Mouse (Mus musculus): ENCODE measurements around the gene Fam151a. TPM values are rescaled to one million over a fixed set of nuclear protein-coding genes. Genes with fewer than 3 reads are reported as not detected.
"Not testable (repeated sequence)": the region's sequence is repeated elsewhere in the genome, so short reads cannot be mapped to it uniquely, and the experiment has no call there.

Gene Fam151a
- polyA plus RNA-seq, 1 experiment from 2014 or later = 8.1 TPM

DNA sequence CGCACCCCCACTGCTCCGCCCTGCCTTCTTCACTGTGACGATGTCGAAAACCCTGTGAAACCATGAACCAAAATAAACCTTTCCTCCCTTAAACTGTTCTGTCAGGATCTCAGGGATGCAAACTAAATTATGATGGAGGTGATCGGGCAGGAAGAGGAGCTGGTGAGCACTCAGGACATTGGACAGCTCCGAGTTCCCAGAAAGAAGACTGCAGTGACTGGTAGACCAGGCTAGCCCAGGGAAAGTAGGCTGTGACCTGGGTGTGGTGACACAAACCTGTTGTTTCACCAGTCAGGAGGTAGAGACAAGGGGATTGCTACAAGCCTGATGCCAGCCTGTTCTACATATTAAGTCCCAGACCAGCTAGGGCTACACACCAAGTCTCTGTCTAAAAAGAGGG lies 20.1 kb upstream of the Fam151a start:
- no peaks in the 10 kb centered on the region for H3K27me3 ChIP-seq (ENCODE audit: insufficient read depth, low read length)
- H3K4me3 ChIP-seq (ENCODE audit: low read length) = no peak overlapping the region
- H3K9me3 ChIP-seq (ENCODE audit: low read length) = no peaks in the 10 kb centered on the region
- H3K9ac ChIP-seq (replicated peaks; ENCODE audit: low read length) = no peak overlapping the region
- no peak overlapping the region for H3K4me2 ChIP-seq (replicated peaks; ENCODE audit: low read depth, low read length)
- H3K4me1 ChIP-seq (ENCODE audit: insufficient read depth, low read length) = no peaks in the 10 kb centered on the region
- no peak overlapping the region for H3K27ac ChIP-seq (ENCODE audit: low read length)
- 87% methylated on average over 6 of the region's 6 CpGs for WGBS
- no peaks in the 10 kb centered on the region for H3K36me3 ChIP-seq (ENCODE audit: insufficient read depth, low read length)
- no peak for ATAC-seq (ENCODE audit: low FRiP score, low TSS enrichment)

DNA sequence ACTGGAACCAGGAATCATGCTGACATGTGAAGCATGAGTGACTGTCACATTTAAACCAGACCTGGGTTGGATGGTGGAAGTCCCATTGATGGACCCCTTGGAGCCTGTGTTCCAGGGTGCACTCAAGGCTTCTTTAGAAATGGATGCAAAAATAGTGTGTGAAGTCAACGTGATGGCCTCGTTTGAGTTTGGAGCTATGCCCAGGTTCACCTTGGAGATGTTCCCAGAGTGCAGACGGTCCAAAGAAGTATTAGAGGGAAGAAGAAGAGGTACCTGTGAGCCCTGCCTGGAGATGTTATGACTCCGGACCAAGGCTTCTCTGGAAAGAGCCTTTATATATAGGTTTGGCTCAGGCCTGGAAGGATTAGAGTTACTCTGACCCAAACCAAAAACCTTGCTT lies 13.1 kb upstream of the Fam151a start:
- Histone ChIP-seq H3K36me3 (ENCODE audit: insufficient read depth, low read length) (no peaks in the 10 kb centered on the region), H3K27ac (ENCODE audit: low read length) (no peak overlapping the region), H3K27me3 (ENCODE audit: insufficient read depth, low read length) (no peaks in the 10 kb centered on the region), H3K4me2 (replicated peaks; ENCODE audit: low read depth, low read length) (no peak overlapping the region), H3K9ac (replicated peaks; ENCODE audit: low read length) (no peak overlapping the region), H3K4me3 (ENCODE audit: low read length) (no peak overlapping the region), H3K9me3 (ENCODE audit: low read length) (no peaks in the 10 kb centered on the region), H3K4me1 (ENCODE audit: insufficient read depth, low read length) (no peaks in the 10 kb centered on the region)
- 87% methylated on average over 4 of the region's 4 CpGs for whole genome bisulfite sequencing
- no peak for ATAC-seq (ENCODE audit: low FRiP score, low TSS enrichment)

DNA sequence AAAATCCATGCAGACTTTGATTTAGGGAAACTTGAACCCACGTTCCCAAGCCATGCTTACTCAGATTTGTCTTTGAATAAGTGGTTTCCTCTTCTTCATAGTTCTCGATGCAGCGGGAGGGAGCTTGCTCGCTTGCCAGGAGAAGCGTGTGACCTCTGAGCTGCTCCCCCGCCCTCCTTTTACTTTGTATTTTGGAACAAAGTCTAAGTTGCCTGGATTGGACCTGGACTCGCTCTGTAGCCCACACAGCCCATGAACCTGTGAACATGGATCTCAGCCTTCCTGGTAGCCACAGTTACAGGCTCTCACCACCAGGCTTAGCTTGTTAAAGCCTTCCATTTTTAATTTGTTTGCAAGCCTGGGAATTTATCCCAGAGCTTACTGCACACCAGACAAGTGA lies 2.9 kb upstream of the Fam151a start, which contains the start of gene Mroh7:
TSS of gene Mroh7 (minus strand) at position 112 of the 400 bp plus-strand sequence.
- Histone ChIP-seq H3K9me3 (ENCODE audit: low read length) (no peaks in the 10 kb centered on the region), H3K27me3 (ENCODE audit: insufficient read depth, low read length) (no peaks in the 10 kb centered on the region), H3K36me3 (ENCODE audit: insufficient read depth, low read length) (no peaks in the 10 kb centered on the region), H3K9ac (replicated peaks; ENCODE audit: low read length) (no peak within 1 kb of the TSS), H3K4me3 (ENCODE audit: low read length) (no peak within 1 kb of the TSS), H3K4me1 (ENCODE audit: insufficient read depth, low read length) (peaks cover 11% of the 10 kb centered on the region), H3K4me2 (replicated peaks; ENCODE audit: low read depth, low read length) (no peak within 1 kb of the TSS), H3K27ac (ENCODE audit: low read length) (no peak within 1 kb of the TSS)
- 75% methylated on average over 7 of the region's 7 CpGs for WGBS
- ATAC-seq (ENCODE audit: low FRiP score, low TSS enrichment) = no peak

DNA sequence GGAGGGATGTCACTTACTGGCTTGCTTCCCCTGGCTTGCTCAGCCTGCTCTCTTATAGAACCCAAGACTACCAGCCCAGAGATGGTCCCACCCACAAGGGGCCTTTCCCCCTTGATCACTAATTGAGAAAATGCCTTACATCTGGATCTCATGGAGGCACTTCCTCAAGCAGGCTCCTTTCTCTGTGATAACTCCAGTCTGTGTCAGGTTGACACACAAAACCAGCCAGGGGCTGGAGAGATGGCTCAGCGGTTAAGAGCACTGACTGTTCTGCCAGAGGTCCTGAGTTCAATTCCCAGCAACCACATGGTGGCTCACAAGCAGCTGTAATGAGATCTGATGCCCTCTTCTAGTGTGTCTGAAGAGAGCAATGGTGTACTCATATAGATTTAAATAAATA lies 3.2 kb downstream of the Fam151a start:
- 80% methylated on average over 1 of the region's 1 CpGs for WGBS
- not testable (repeated sequence) for H3K36me3 ChIP-seq (ENCODE audit: insufficient read depth, low read length); H3K4me3 ChIP-seq (ENCODE audit: low read length); H3K9me3 ChIP-seq (ENCODE audit: low read length); H3K4me2 ChIP-seq (replicated peaks; ENCODE audit: low read depth, low read length); H3K27ac ChIP-seq (ENCODE audit: low read length); H3K27me3 ChIP-seq (ENCODE audit: insufficient read depth, low read length); ATAC-seq (ENCODE audit: low FRiP score, low TSS enrichment); H3K9ac ChIP-seq (replicated peaks; ENCODE audit: low read length)
- H3K4me1 ChIP-seq (ENCODE audit: insufficient read depth, low read length) = peaks cover 17% of the 10 kb centered on the region

- Histone ChIP-seq H3K27ac (ENCODE audit: low read length) (peak overlapping the region; percentile 46; the same call in 1 of the 2 replicates), H3K27me3 (ENCODE audit: insufficient read depth, low read length) (no peaks in the 10 kb centered on the region), H3K9me3 (ENCODE audit: low read length) (no peaks in the 10 kb centered on the region), H3K4me1 (ENCODE audit: insufficient read depth, low read length) (peaks cover 16% of the 10 kb centered on the region), H3K36me3 (ENCODE audit: insufficient read depth, low read length) (no peaks in the 10 kb centered on the region), H3K4me2 (replicated peaks; ENCODE audit: low read depth, low read length) (no peak overlapping the region), H3K9ac (replicated peaks; ENCODE audit: low read length) (no peak overlapping the region), H3K4me3 (ENCODE audit: low read length) (no peak overlapping the region)
- WGBS = 64% methylated on average over 3 of the region's 3 CpGs
- peak; percentile 25; the same call in 1 of the 2 replicates for ATAC-seq (ENCODE audit: low FRiP score, low TSS enrichment)
Observed at GRCm38 (mm10) chr4:106737904-106738303, 4.2 kb downstream of the Fam151a start.

DNA sequence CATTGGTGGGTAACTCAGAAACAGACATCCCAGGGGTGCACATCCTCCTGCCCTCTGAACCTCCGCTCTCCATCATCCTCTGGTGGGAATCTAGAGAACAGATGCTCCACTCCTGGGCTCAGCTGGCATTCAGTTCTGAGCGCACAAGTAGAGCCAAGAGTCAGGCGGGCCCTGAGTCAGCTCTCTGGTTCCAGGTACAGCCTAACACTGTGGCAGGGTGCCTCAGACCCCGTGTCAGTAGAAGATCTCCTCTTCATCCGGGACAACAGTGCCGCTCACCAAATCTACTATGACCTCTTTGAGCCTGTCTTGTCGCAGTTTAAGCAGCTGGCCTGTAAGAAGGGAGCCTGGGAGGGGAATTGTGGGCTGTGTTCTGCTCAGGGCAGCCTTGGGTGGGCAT lies 12.2 kb downstream of the Fam151a start:
- Histone ChIP-seq H3K9me3 (ENCODE audit: low read length) (no peaks in the 10 kb centered on the region), H3K4me3 (ENCODE audit: low read length) (no peak overlapping the region), H3K9ac (replicated peaks; ENCODE audit: low read length) (no peak overlapping the region), H3K27ac (ENCODE audit: low read length) (no peak overlapping the region), H3K4me1 (ENCODE audit: insufficient read depth, low read length) (no peaks in the 10 kb centered on the region), H3K4me2 (replicated peaks; ENCODE audit: low read depth, low read length) (no peak overlapping the region), H3K36me3 (ENCODE audit: insufficient read depth, low read length) (no peaks in the 10 kb centered on the region), H3K27me3 (ENCODE audit: insufficient read depth, low read length) (no peaks in the 10 kb centered on the region)
- WGBS = 80% methylated on average over 7 of the region's 7 CpGs
- ATAC-seq (ENCODE audit: low FRiP score, low TSS enrichment) = no peak

DNA sequence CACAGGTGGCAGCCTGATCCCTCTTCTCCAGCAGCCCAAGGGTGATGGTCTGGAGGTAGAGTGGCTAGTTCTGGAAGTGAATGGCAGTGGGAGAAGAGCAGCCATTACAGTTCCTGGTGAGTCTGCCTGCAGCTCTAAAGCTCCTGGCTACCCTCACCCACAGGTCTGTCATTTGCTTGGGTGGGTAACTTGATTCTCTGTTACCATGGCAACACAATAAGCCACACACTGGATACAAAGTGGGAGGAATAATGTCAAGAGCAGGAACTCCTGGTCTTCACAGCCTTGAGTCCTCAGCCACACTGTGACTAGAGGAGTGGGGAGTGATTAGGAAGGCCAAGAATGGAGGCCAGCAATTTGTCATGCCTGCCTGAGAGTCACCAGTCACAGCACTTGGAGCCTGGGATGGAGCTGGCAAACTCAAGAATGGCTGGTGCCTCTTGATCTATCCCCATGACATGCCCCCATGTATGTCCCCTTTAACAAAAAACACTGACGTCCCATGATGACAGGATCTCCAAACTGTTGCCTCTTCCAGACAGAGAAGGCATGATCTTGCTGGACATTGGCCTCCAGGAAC lies 13.4 kb downstream of the Fam151a start:
- 82% methylated on average over 1 of the region's 1 CpGs for WGBS
- no peak overlapping the region for H3K9ac ChIP-seq (replicated peaks; ENCODE audit: low read length)
- ATAC-seq (ENCODE audit: low FRiP score, low TSS enrichment) = no peak

DNA sequence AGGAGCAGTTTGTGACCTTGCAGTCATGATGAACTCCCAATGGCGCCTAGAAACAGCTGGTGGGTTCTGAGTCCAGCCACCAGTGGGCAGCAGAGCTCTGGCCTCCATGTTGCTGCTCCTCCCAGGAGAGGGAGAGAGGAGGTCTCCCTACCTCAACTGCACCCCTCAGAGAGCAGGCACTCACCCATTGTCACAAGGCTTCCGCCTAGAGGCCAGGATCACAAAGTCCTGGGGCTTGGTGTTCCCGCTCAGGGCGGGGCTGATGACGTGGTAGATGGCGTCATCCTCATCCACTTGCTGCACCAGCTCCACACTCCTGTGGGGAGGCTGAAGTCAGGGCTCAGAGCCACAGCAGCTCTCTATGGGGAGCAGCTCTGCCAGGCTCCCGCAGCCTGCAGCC lies 16.0 kb downstream of the Fam151a start:
- ATAC-seq (ENCODE audit: low FRiP score, low TSS enrichment) = peak; percentile 75
- 3% methylated on average over 7 of the region's 7 CpGs for WGBS
- 0 out of 2 replicates have a peak overlapping the region, but pooled peaks have one; percentile 8 for H3K4me3 ChIP-seq (ENCODE audit: low read length)

More for the DNA sequence above, 13.4 kb downstream of the Fam151a start:
- Histone ChIP-seq H3K4me1 (ENCODE audit: insufficient read depth, low read length) (no peaks in the 10 kb centered on the region), H3K9me3 (ENCODE audit: low read length) (no peaks in the 10 kb centered on the region), H3K4me2 (replicated peaks; ENCODE audit: low read depth, low read length) (no peak overlapping the region), H3K4me3 (ENCODE audit: low read length) (no peak overlapping the region), H3K27me3 (ENCODE audit: insufficient read depth, low read length) (no peaks in the 10 kb centered on the region), H3K36me3 (ENCODE audit: insufficient read depth, low read length) (no peaks in the 10 kb centered on the region), H3K27ac (ENCODE audit: low read length) (no peak overlapping the region)

DNA sequence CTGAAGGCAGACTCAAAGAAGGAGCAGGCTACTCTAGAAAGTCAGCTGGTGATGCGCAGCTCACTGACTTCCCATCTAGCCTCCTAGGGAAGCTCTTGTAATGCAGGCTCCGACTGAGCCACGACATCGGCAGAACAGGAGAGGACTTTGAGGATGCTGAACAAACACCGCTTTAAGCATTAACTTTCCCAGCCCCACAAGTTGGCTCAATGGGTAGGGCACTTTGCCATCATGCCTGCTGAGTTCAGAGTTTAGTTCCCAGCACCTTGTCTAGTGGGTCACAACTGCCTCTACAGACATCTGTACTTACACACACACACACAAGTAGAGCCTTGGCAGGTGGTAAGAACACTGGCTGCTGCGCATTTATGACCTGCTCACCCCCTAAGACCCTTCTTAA lies 18.0 kb downstream of the Fam151a start:
- H3K9me3 ChIP-seq (ENCODE audit: low read length) = no peaks in the 10 kb centered on the region

More for the DNA sequence above, 16.0 kb downstream of the Fam151a start:
- H3K4me2 ChIP-seq (replicated peaks; ENCODE audit: low read depth, low read length) = peak overlapping the region; percentile 32
- H3K27me3 ChIP-seq (ENCODE audit: insufficient read depth, low read length) = no peaks in the 10 kb centered on the region
- H3K9ac ChIP-seq (replicated peaks; ENCODE audit: low read length) = 0 out of 2 replicates have a peak overlapping the region, but pooled peaks have one; percentile 10
- H3K27ac ChIP-seq (ENCODE audit: low read length) = no peak overlapping the region
- H3K36me3 ChIP-seq (ENCODE audit: insufficient read depth, low read length) = no peaks in the 10 kb centered on the region
- H3K9me3 ChIP-seq (ENCODE audit: low read length) = no peaks in the 10 kb centered on the region
- no peaks in the 10 kb centered on the region for H3K4me1 ChIP-seq (ENCODE audit: insufficient read depth, low read length)

GRCm38 (mm10) chr4:106764166-106764565 lies 30.5 kb downstream of the Fam151a start:
- Histone ChIP-seq H3K4me1 (ENCODE audit: insufficient read depth, low read length) (no peaks in the 10 kb centered on the region), H3K4me2 (replicated peaks; ENCODE audit: low read depth, low read length) (no peak overlapping the region), H3K9me3 (ENCODE audit: low read length) (no peaks in the 10 kb centered on the region), H3K9ac (replicated peaks; ENCODE audit: low read length) (no peak overlapping the region), H3K27me3 (ENCODE audit: insufficient read depth, low read length) (no peaks in the 10 kb centered on the region), H3K36me3 (ENCODE audit: insufficient read depth, low read length) (no peaks in the 10 kb centered on the region), H3K27ac (ENCODE audit: low read length) (no peak overlapping the region), H3K4me3 (ENCODE audit: low read length) (no peak overlapping the region)
- 66% methylated on average over 7 of the region's 7 CpGs for WGBS
- ATAC-seq (ENCODE audit: low FRiP score, low TSS enrichment) = no peak

More for the DNA sequence above, 18.0 kb downstream of the Fam151a start:
- no peak overlapping the region for H3K4me2 ChIP-seq (replicated peaks; ENCODE audit: low read depth, low read length)
- H3K4me3 ChIP-seq (ENCODE audit: low read length) = no peak overlapping the region
- H3K27me3 ChIP-seq (ENCODE audit: insufficient read depth, low read length) = no peaks in the 10 kb centered on the region
- no peak for ATAC-seq (ENCODE audit: low FRiP score, low TSS enrichment)
- no peak overlapping the region for H3K9ac ChIP-seq (replicated peaks; ENCODE audit: low read length)
- H3K36me3 ChIP-seq (ENCODE audit: insufficient read depth, low read length) = no peaks in the 10 kb centered on the region
- H3K4me1 ChIP-seq (ENCODE audit: insufficient read depth, low read length) = no peaks in the 10 kb centered on the region
- WGBS = 88% methylated on average over 6 of the region's 6 CpGs
- H3K27ac ChIP-seq (ENCODE audit: low read length) = no peak overlapping the region

All from kidney, embryonic 16.5 days (tissue).